Mouse (Mus musculus): ENCODE measurements around the gene Il10rb.

- peak; percentile 77 for TF ChIP-seq CTCF (IDR thresholded peaks at IDR 0.05)
- TF ChIP-seq POLR2A (IDR thresholded peaks at IDR 0.05; ENCODE audit: insufficient read depth, low read depth, low read length), result no peak
These were observed 15.9 kb upstream of the Il10rb start for GRCm38 (mm10) chr16:91390100-91390499.
